Mouse (Mus musculus) hindbrain, postnatal 0 days (tissue): ENCODE measurements around the gene Inhbc. TPM values are rescaled to one million over a fixed set of nuclear protein-coding genes. Genes with fewer than 3 reads are reported as not detected.

Experiments
- ATAC-seq: fragments of 200-750 bp; cut with Nextera tagmentation; 2 replicates; pipeline ENCODE4 v1.8.0; 2017; ENCODE audit warnings: mild to moderate bottlenecking, moderate TSS enrichment, moderate library complexity
- DNase-seq: peaks from one replicate; pipeline ENCODE4 v3.0.0-alpha.2; 2015; ENCODE audit warnings: low spot score
- H3K27ac ChIP-seq: fragments of 300-500 bp; sonication (generic); 2 replicates; pipeline ENCODE4 v1.5.1; 2014; ENCODE audit warnings: mild to moderate bottlenecking
- H3K27me3 ChIP-seq: fragments of 300-500 bp; sonication (generic); 2 replicates; pipeline ENCODE4 v1.6.1; 2014; ENCODE audit warnings: low read length, mixed read lengths; ENCODE audit not compliant: insufficient read depth
- H3K36me3 ChIP-seq: fragments of 300-500 bp; sonication (generic); 2 replicates; pipeline ENCODE4 v1.6.1; 2014; ENCODE audit warnings: low read length, mixed read lengths; ENCODE audit not compliant: insufficient read depth
- H3K4me1 ChIP-seq: fragments of 300-500 bp; sonication (generic); 2 replicates; pipeline ENCODE4 v1.6.1; 2014; ENCODE audit warnings: antibody characterized with exemption, low read length, mixed read lengths; ENCODE audit not compliant: insufficient read depth
- H3K4me2 ChIP-seq: fragments of 300-500 bp; sonication (generic); 2 replicates; pipeline ENCODE4 v1.6.1; 2014; ENCODE audit warnings: low read depth, mild to moderate bottlenecking, low read length, moderate library complexity, mixed read lengths
- H3K4me3 ChIP-seq: fragments of 300-500 bp; sonication (generic); 2 replicates; pipeline ENCODE4 v1.5.1; 2014; ENCODE audit warnings: low read length
- H3K9ac ChIP-seq: fragments of 300-500 bp; sonication (generic); replicated peaks from 2 replicates; pipeline ENCODE4 v1.6.1; 2014; ENCODE audit warnings: mild to moderate bottlenecking, low read length, moderate library complexity, mixed read lengths
- H3K9me3 ChIP-seq: fragments of 300-500 bp; sonication (generic); 2 replicates; pipeline ENCODE4 v1.6.1; 2016; ENCODE audit warnings: low read length, mixed read lengths
- CTCF ChIP-seq: IDR thresholded peaks from 2 replicates; pipeline ENCODE4 v1.5.1; 2016; ENCODE audit warnings: antibody characterized with exemption, control low read depth, low read depth
- WGBS: fragments of 180-500 bp; shearing (Covaris S2); extraction: QIAGEN DNeasy Blood & Tissue Kit; methylation state at CpG from one replicate; pipeline ENCODE4 v1.1.7; 2014; 5-methylcytosine and 5-hydroxymethylcytosine counted together
- polyA plus RNA-seq: library from polyadenylated mRNA; unstranded; fragments of >200 nt; fragmentation: Nextera tagmentation; extraction: Ambion mirVana; gene quantifications from 2 replicates; pipeline ENCODE4 v1.2.1, GENCODE M21; 2015
- total RNA-seq: library from RNA; depleted of rRNA; stranded (reverse); fragments of >200 nt; gene quantifications from 2 replicates; pipeline ENCODE4 v1.2.3, GENCODE M21; 2014

Gene Inhbc
- total and polyA plus RNA-seq, 2 experiments from 2014 or later, result not detected

- H3K4me2 ChIP-seq, result no peak overlapping the region
- no peak overlapping the region for H3K4me3 ChIP-seq
- H3K4me1 ChIP-seq, result no peaks in the 10 kb centered on the region
- 83% methylated on average over 6 of the region's 6 CpGs for WGBS
- no peak for ATAC-seq
- H3K27ac ChIP-seq, result no peak overlapping the region
- DNase-seq, result no peak
- no peaks in the 10 kb centered on the region for H3K9me3 ChIP-seq
- peaks cover 4% of the 10 kb centered on the region; the same call in 1 of the 2 replicates for H3K36me3 ChIP-seq
- H3K27me3 ChIP-seq, result no peaks in the 10 kb centered on the region
- H3K9ac ChIP-seq, result no peak overlapping the region
- peak; percentile 21; the same call in 1 of the 2 replicates for TF ChIP-seq CTCF
These were observed 21.5 kb upstream of the Inhbc start for GRCm38 (mm10) chr10:127391774-127392173.

GRCm38 (mm10) chr10:127381743-127382134, 11.5 kb upstream of the Inhbc start:
- peak overlapping the region; percentile 93; the same call in 1 of the 2 replicates for H3K27ac ChIP-seq
- 59% methylated on average over 2 of the region's 2 CpGs for WGBS
- no peak for TF ChIP-seq CTCF

GRCm38 (mm10) chr10:127380767-127381742, 10.8 kb upstream of the Inhbc start:
- H3K9me3 ChIP-seq, result no peaks in the 10 kb centered on the region
- no peak for TF ChIP-seq CTCF
- no peaks in the 10 kb centered on the region for H3K36me3 ChIP-seq
- no peaks in the 10 kb centered on the region for H3K27me3 ChIP-seq
- H3K4me3 ChIP-seq, result peak overlapping the region; percentile 47
- ATAC-seq, result peak; percentile 78
- peak overlapping the region; percentile 93 for H3K27ac ChIP-seq
- DNase-seq, result peak; percentile 77
- 2% methylated on average over 61 of the region's 79 CpGs for WGBS
- peaks cover 5% of the 10 kb centered on the region; the same call in 1 of the 2 replicates for H3K4me1 ChIP-seq
- peak overlapping the region; percentile 82 for H3K4me2 ChIP-seq
- peak overlapping the region; percentile 91 for H3K9ac ChIP-seq

More at GRCm38 (mm10) chr10:127381743-127382134, 11.5 kb upstream of the Inhbc start:
- H3K4me3 ChIP-seq, result peak overlapping the region; percentile 47
- H3K36me3 ChIP-seq, result no peaks in the 10 kb centered on the region
- H3K9me3 ChIP-seq, result no peaks in the 10 kb centered on the region
- peaks cover 5% of the 10 kb centered on the region; the same call in 1 of the 2 replicates for H3K4me1 ChIP-seq
- no peak for DNase-seq
- ATAC-seq, result no peak
- peak overlapping the region; percentile 82 for H3K4me2 ChIP-seq
- peak overlapping the region; percentile 91 for H3K9ac ChIP-seq
- H3K27me3 ChIP-seq, result no peaks in the 10 kb centered on the region

DNA sequence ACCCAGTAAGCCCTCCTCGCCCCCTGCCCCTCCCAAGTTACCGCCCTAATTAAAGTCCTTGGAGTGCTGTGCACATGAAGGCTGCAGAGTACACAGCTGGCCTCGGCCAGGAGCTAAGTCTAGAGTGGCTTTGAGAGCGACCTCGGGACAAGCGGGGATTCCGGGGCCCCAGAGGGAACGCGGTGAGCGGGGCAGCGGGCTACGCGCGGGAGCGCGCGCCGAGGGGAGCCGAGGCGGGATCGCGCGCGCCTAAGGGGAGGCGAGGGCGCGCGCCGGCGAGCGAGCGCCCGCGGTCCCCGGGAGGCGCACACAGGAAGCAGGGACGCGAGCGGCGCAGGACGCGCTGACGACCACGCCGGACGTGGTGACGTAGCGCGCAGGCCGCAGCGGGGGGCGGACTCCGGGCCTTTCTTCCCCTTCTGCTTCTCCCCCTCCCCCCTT, 10.0 kb upstream of the Inhbc start, which contains the start of gene R3hdm2:
Gene R3hdm2, plus strand, starts transcription at position 77 of the 441 bp plus-strand sequence.
- Histone ChIP-seq H3K36me3 (no peaks in the 10 kb centered on the region), H3K4me1 (peaks cover 5% of the 10 kb centered on the region; the same call in 1 of the 2 replicates), H3K4me2 (peak within 1 kb of the TSS; percentile 82), H3K4me3 (peak within 1 kb of the TSS; percentile 47), H3K27me3 (no peaks in the 10 kb centered on the region), H3K27ac (peak within 1 kb of the TSS; percentile 93), H3K9ac (peak within 1 kb of the TSS; percentile 91), H3K9me3 (no peaks in the 10 kb centered on the region)
- TF ChIP-seq CTCF, result no peak
- ATAC-seq (peak; percentile 97), DNase-seq (peak; percentile 97)
- under 1% methylated on average over 30 of the region's 53 CpGs for WGBS

DNA sequence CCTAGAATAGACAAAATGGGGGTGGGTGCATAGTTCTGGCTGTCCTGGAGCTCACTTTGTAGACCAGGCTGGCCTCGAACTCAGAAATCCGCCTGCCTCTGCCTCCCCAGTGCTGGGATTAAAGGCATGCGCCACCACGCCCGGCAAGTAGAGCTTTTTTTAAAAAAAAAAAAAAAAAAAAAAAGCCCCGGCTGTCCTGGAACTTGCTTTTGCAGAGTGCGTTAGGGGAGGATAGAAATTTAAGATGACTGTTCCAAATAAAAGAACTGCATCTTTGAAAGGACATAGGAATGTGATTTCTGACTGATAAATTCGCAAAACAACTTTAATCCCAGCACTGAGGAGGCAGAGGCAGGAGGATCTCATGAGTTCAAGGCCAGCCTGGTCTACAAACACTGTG, 9.4 kb upstream of the Inhbc start:
- Histone ChIP-seq H3K27ac (peak overlapping the region; percentile 93; the same call in 1 of the 2 replicates), H3K27me3 (no peaks in the 10 kb centered on the region), H3K4me2 (peak overlapping the region; percentile 82), H3K9ac (peak overlapping the region; percentile 91; the same call in 1 of the 2 replicates), H3K36me3 (no peaks in the 10 kb centered on the region), H3K4me3 (peak overlapping the region; percentile 47), H3K4me1 (peaks cover 5% of the 10 kb centered on the region; the same call in 1 of the 2 replicates), H3K9me3 (no peaks in the 10 kb centered on the region)
- 89% methylated on average over 8 of the region's 8 CpGs for WGBS
- ATAC-seq, result no peak
- no peak for TF ChIP-seq CTCF
- no peak for DNase-seq

GRCm38 (mm10) chr10:127377700-127378099, 7.5 kb upstream of the Inhbc start:
- Histone ChIP-seq H3K27me3 (no peaks in the 10 kb centered on the region), H3K9me3 (no peaks in the 10 kb centered on the region), H3K27ac (no peak overlapping the region), H3K9ac (no peak overlapping the region), H3K36me3 (no peaks in the 10 kb centered on the region), H3K4me1 (peaks cover 5% of the 10 kb centered on the region; the same call in 1 of the 2 replicates), H3K4me2 (no peak overlapping the region), H3K4me3 (no peak overlapping the region)
- ATAC-seq (no peak), DNase-seq (no peak)
- no peak for TF ChIP-seq CTCF
- 77% methylated on average over 3 of the region's 3 CpGs for WGBS
